Mouse (Mus musculus) left cerebral cortex, adult 2 months (tissue): Measurements from ENCODE around the gene Dnah11. TPM values are rescaled to one million over a fixed set of nuclear protein-coding genes. Genes with fewer than 3 reads are reported as not detected.

Source experiments
- DNase-seq, 2 experiments: peaks; one replicate each; pipeline ENCODE4 v3.0.0; 2021 to 2022; ENCODE audit warnings: low spot score in 2 of 2, mixed read lengths in 1 of 2; ENCODE audit errors: extremely low spot score in 1 of 2
- H3K27ac ChIP-seq: fragments of 200-600 bp; 2 replicates; pipeline ENCODE4 v1.8.1; 2022
- H3K4me3 ChIP-seq: fragments of 200-600 bp; 2 replicates; pipeline ENCODE4 v1.8.1; 2022
- CTCF ChIP-seq: fragments of 200-600 bp; IDR thresholded peaks from 2 replicates; pipeline ENCODE4 v1.8.1; 2022; ENCODE audit warnings: antibody characterized with exemption, mild to moderate bottlenecking, moderate library complexity
- intact Hi-C: fragments of 180-260 bp; cut with DNase I; formaldehyde crosslinking; loops from one replicate; pipeline ENCODE4 v1.15.1; 2025
- long read RNA-seq, 2 experiments: library from polyadenylated mRNA; stranded (forward); transcript quantifications; one replicate each; pipeline ENCODE4 v2.0.0; 2021; ENCODE audit warnings: borderline mapping rate in 2 of 2
- total RNA-seq, 2 experiments: library from RNA; stranded (reverse); gene quantifications; 2 replicates each; pipeline ENCODE4 v1.2.3; 2021

Gene Dnah11
- under 1 TPM; 0.79 to 0.84 TPM for total RNA-seq
- long read RNA-seq, experiment 1, result 0 reads
- long read RNA-seq, experiment 2, result 0 reads

DNA sequence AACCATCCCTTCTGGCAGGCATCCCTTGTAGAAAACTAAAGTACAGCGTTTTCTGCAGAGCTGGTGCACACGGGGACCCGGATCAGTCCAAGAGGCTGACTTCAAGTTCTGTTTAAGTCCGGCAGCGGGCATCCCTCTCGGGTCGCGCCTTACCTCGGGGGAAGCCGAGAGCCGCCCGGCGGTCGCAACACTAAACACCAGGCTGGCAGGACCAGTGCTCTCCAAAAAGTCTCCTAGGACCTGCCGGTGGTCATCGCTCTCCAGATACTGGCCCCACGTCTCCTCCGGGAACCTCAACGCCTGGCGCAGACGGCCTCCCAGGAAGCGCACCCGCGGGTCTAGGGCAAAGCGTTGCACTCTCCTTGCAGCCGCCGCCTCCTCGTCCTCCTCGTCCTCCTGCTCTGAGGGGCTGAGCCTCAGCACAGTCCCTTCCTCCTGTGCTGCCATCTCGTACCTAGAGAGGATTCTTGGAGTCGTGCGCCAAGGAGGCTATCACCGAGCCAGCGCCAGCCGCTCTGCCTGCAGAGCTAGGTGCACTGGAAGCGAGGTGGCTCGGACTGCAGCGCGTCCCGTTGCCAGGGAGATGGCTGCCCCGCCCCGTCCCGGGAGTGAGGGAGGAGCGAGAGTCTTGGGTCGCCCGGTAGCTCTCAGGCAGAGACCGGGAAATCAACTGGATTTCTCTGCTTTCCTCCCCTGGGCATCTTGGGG, at the start of gene Dnah11:
Dnah11 (minus strand) TSS at position 658 of the 708 bp plus-strand sequence.
- intact Hi-C loops, result loop anchor here (10.0 kb wide), 1 partner anchor 656 kb away; no protein-coding TSS in a partner anchor
- DNase-seq, result peak; percentile 50 to 51
- no peak within 1 kb of the TSS for H3K27ac ChIP-seq
- TF ChIP-seq CTCF, result no peak; the same call in 1 of the 2 replicates
- peak within 1 kb of the TSS; percentile 45 for H3K4me3 ChIP-seq

DNA sequence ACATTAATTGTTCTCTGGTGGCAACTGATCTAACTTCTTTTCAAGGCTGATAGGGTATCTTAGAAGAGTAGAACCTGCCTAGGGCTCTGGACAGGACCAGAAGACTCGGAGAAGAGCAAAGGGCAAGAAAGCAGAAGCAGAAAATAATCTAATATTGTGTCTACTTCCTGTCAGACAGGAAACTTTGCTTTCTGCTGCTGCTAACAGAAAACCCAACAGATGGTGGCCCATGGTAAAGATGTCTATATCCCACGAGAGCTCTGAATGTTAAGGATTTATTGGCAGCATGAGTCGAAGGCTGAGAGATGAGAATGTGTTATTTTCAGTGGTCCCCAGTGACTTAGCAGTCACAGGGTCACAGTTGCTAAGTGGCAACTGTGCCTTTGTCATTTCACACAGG, 22.3 kb upstream of the Dnah11 start:
- no peak for DNase-seq
- Histone ChIP-seq H3K4me3 (no peak overlapping the region), H3K27ac (no peak overlapping the region)
- no peak for TF ChIP-seq CTCF
- intact Hi-C loops, result no loop called here

DNA sequence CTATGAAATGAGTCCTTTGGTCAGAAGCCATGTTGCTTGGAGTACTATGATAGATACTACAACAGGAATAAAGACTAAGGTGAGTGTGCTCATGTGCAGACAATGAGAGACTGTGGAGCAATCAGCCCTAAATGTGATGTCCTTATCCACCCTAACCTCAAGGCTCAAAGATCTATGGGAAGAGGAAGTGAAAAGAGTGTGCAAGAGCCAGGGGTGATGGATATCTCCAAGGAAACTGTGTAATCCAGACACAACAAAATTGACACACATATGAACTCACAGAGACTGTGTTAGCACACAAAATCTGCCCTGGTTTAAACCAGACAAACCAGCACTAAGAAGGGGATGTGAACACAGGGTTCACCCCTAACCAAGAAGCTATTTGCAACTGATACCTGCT, 21.2 kb upstream of the Dnah11 start:
- no peak for DNase-seq
- TF ChIP-seq CTCF, result no peak
- no peak overlapping the region for H3K4me3 ChIP-seq
- H3K27ac ChIP-seq, result no peak overlapping the region
- intact Hi-C loops, result no loop called here

DNA sequence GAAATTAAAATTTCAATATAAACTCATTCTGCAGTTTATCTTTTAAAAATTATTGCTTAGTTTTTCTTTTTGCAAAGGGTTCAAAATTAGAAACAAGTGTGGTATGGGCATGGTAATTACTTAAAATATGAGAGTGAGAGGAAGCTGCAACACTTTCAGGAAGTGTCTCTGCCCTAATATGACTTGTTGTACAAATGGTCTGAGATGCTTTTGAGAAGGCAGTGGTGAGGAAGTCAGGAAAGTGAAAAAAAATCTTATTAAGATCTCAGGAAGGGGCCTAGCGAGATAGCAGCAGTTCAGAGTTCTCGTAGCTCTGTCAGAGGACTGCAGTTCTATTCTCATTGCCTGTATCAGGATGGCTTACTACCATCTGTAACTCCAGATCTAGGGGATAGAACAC, 13.3 kb upstream of the Dnah11 start:
- no peak for TF ChIP-seq CTCF
- intact Hi-C loops, result loop anchor here (1.0 kb wide), 1 partner anchor 33 kb away; no protein-coding TSS in a partner anchor
- Histone ChIP-seq H3K4me3 (no peak overlapping the region), H3K27ac (no peak overlapping the region)
- no peak for DNase-seq

DNA sequence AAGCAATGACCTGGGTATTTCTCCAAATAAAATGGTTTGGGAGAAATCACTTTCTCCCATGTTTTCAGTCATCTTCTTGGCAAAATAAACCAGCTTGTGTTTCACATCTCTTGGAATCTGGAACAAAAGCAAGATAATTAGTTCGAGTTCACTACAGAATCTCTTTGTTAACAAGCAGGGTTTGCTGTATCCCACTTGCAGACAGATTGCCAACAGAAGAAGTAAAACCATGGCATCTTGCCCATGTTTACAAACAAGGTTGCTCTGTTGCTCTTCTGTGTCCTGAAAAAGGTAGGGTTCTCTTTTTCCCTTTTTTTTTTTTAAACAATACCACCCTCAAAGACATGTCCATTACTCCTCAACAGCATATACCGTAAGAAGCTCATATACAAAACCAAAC, 2.3 kb downstream of the Dnah11 start:
- no peak for DNase-seq
- Histone ChIP-seq H3K4me3 (no peak overlapping the region), H3K27ac (no peak overlapping the region)
- TF ChIP-seq CTCF, result no peak
- intact Hi-C loops, result loop anchor here (10.0 kb wide), 1 partner anchor 658 kb away; no protein-coding TSS in a partner anchor

DNA sequence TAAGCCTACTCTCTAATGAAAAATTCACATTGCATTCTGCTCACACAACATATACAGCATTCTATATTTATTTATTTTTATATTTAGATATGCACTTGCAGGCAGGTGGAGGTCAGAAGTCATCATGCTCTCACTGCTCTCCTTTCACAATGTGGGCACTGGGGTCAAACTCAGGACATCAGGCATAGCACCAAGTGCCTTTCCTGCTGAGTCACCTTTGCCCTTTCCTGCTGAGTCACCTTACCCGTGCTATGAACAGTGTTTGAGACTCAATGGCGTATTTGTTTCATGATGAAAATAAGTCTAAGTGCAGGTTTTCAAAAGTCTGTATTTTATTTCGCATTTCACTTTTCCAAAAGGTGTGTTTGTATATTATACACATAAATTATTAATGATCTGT, 9.3 kb downstream of the Dnah11 start:
- no peak overlapping the region for H3K27ac ChIP-seq
- no peak overlapping the region for H3K4me3 ChIP-seq
- no peak for DNase-seq
- intact Hi-C loops, result no loop called here
- TF ChIP-seq CTCF, result no peak

DNA sequence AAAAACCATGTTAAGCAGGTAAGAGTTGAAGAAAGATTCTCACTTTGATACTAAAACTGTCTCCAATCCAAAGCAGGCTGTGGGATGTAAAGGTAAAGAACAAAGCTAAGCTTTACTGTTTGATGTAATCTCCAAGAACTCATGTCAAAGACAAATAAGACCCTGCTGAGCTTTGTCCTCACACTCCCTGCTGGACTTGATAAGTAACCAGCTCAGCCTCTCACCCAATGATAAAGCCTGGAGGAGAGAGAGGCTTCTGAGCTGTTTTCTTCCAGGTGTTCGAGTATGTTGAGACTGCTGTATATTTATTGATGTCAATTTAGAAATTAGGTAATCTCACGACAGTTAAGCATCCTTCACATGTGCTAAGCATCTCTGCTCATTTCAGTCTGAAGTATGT, 11.2 kb downstream of the Dnah11 start:
- TF ChIP-seq CTCF, result no peak
- DNase-seq, result no peak
- H3K4me3 ChIP-seq, result no peak overlapping the region
- H3K27ac ChIP-seq, result no peak overlapping the region
- intact Hi-C loops, result no loop called here

DNA sequence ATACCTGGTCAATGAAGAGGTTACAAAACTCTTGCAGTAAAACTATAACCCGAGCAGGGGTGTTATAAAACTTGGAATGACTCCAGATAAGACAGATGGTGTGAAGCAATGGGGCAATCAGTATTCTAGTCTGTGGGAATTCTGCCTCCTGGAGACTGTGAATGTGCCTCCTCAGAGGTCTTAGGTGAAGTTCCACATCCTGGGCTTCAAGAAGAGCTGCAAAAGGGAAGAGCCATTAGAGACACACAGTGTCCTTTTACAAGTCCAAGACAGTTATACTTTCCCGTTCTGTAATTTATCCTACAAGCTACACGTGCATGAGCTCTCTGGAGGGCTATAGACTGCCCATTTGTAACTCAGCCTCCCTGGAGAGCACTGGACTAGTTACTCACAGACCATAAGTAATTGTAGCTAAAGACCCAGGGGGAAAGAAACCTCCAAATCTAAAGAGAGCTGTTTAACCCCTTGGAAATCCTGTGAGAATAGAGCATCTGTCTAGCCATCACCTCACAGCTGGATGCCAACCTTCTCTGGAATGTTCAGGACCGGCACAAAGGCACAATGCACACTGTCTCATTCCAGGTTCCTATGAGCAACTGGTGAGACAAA, 11.9 kb downstream of the Dnah11 start:
- no peak for DNase-seq
- intact Hi-C loops, result no loop called here
- no peak overlapping the region for H3K27ac ChIP-seq
- TF ChIP-seq CTCF, result no peak
- H3K4me3 ChIP-seq, result no peak overlapping the region

DNA sequence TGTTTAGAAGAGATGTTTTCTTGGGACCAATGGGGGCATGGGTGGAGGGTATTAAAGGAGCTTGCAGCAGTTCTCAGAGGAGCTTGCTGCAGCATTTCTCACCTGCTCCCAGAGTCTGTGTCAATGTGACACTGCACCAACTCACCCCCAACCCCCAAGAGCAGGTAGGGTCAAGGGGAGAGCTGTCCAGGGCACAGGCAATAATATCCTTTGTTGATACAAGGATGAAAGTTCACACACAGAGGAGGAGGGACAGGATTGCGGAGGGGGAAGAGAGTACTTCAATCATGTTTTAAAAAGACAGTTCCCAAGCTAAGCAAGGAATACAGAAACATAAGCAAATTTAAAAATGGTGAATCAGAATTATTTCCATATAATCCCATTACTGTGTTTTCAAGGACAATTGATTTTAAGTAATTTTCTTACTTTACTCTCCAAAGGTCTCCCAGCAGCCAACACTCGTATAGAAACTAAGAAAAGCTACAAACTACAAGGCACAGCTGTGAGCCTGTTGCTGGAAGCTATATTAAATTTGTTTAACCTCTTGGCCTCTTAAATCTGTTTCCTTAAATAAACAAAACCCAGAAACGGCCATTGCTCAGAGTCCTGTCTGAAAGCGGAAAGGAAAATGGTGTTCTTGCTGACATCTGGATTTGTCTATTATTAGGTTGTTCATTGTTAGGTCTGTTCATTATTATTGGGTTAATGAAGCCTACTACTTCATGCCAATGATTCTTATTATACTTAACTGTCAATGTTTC, 12.5 kb downstream of the Dnah11 start:
- no peak for TF ChIP-seq CTCF
- DNase-seq, result no peak
- intact Hi-C loops, result no loop called here
- H3K4me3 ChIP-seq, result no peak overlapping the region
- H3K27ac ChIP-seq, result no peak overlapping the region

DNA sequence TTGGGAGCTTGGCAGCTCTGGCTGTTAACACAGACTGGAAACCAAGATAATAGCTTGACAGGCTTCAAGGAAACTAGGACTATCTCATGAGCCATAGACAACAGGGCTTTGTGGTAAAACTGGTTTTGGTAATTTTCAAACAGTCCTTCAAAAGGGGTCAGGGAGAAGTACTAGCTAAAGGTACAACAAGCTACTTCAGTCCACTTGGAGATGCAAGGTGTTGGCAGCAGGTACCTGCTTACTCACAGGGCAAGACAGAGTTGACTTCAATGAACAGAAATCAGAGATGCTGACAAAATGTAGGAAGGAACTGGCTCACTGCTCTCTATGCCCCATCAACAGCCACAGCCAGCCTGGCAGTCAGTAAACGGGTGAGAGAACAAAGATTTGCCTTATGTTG, 14.1 kb downstream of the Dnah11 start:
- no peak for DNase-seq
- Histone ChIP-seq H3K27ac (no peak overlapping the region), H3K4me3 (no peak overlapping the region)
- intact Hi-C loops, result no loop called here
- TF ChIP-seq CTCF, result no peak

DNA sequence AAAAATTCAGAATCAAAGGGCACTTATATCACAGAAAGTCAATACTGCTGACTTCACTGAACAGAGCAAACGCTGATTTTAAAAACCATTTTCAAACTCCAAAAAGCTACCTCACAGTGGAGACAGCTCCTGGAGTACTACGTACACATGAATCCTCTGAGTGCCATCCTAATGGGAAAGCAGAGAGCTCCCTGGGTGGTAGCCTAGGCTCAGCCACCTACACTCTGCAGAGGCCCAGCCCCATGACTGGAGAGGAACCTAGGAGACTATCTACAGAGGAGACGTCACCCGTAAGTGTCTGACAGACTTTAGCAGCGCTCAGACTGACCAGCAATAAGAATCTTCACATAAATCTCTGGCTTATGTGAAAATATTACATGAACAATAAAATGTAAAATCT, 21.1 kb downstream of the Dnah11 start:
- no peak for DNase-seq
- Histone ChIP-seq H3K27ac (no peak overlapping the region), H3K4me3 (no peak overlapping the region)
- TF ChIP-seq CTCF, result no peak
- intact Hi-C loops, result no loop called here

DNA sequence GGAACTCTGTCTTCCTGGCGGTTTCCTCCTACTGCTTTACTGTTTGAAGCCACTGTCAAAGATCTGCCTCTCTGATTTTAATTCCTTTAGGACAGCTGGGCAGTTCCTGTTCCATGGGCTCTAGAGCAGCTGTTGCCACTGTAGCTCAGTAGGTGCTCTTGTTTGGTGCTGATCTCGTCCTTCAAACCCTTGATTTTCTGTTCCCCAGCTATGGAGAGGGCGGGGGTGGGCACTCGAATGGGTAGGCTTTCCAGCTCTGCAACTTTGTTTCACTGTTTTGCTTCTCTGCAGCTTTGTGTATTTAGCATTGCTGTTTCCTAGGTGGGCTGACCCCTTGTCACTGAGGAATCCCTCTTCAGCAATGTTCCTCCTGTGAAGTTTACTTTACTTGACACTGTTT, 34.1 kb downstream of the Dnah11 start:
- Histone ChIP-seq H3K4me3 (no peak overlapping the region), H3K27ac (no peak overlapping the region)
- intact Hi-C loops, result no loop called here
- DNase-seq, result no peak
- TF ChIP-seq CTCF, result no peak
